Mouse (Mus musculus) small intestine, adult 2 months (tissue): ENCODE measurements around the gene Lsm3.

Experiments used
- CTCF ChIP-seq: fragments of 200-500 bp; IDR thresholded peaks from 2 replicates; pipeline ENCODE4 v1.5.1; 2012; ENCODE audit warnings: low read depth, mild to moderate bottlenecking, control low read depth, inconsistent platforms, low read length, moderate library complexity, mixed read lengths; ENCODE audit not compliant: insufficient replicate concordance, insufficient read length; ENCODE audit errors: extremely low read depth
- POLR2A ChIP-seq: fragments of 200-500 bp; IDR thresholded peaks from 2 replicates; pipeline ENCODE4 v1.6.1; 2012; ENCODE audit warnings: low read depth, mild to moderate bottlenecking, control low read depth, inconsistent platforms, low read length, moderate library complexity

DNA sequence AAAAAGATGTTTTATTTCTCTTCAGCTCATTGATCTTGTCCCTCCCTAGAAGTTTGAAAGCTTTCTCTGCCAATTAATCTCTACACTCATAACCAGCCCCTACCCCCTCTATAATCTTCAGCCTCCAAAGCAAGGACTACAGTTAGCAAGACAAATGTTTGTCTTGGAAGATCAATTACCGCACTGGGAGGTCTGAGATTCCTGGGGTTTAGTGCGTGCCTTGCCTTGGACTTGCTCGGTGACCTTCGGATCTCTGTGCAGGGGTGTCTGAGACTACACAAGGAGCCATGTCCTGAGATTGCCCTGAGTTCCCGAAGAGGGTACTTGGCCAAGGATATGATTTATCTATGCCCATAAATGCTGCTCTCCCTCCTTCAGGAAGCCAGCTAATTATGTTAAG is 17.6 kb downstream of the Lsm3 start:
- TF ChIP-seq POLR2A, result no peak
- TF ChIP-seq CTCF, result no peak
